Mouse (Mus musculus) MEL (cell line): ENCODE results near the gene Ctnnbip1. TPM values are rescaled to one million over a fixed set of nuclear protein-coding genes. Genes with fewer than 3 reads are reported as not detected.

ENCODE experiments used
- DNase-seq: peaks from one replicate; pipeline ENCODE4 v3.0.0; 2011; ENCODE audit warnings: low read depth, low spot score
- H3K27ac ChIP-seq: 2 replicates; pipeline ENCODE4 v1.5.1; 2012; ENCODE audit warnings: low read depth, mild to moderate bottlenecking, control low read depth, low read length, moderate library complexity; ENCODE audit not compliant: control insufficient read depth
- H3K27me3 ChIP-seq, 2 experiments: fragments of 150-350 bp in 1 of 2; sonication (generic) in 1 of 2; 2 replicates each; pipeline ENCODE4 v1.6.1; 2012; ENCODE audit warnings: low read length in 2 of 2, mild to moderate bottlenecking in 2 of 2, improper control_type of control experiment in 1 of 2, moderate library complexity in 1 of 2; ENCODE audit not compliant: insufficient read depth in 2 of 2, control insufficient read depth in 1 of 2
- H3K36me3 ChIP-seq, 2 experiments: 2 replicates each; pipeline ENCODE4 v1.6.1; 2012 to 2014; ENCODE audit warnings: low read length in 2 of 2, improper control_type of control experiment in 1 of 2, inconsistent platforms in 1 of 2, mild to moderate bottlenecking in 1 of 2; ENCODE audit not compliant: insufficient read depth in 2 of 2, control insufficient read depth in 1 of 2
- H3K4me1 ChIP-seq, 2 experiments: fragments of 150-350 bp in 1 of 2; sonication (generic) in 1 of 2; 2 replicates each; pipeline ENCODE4 v1.6.1; 2012; ENCODE audit warnings: low read length in 2 of 2, improper control_type of control experiment in 1 of 2, mild to moderate bottlenecking in 1 of 2; ENCODE audit not compliant: insufficient read depth in 2 of 2, control insufficient read depth in 1 of 2
- H3K4me3 ChIP-seq, 2 experiments: fragments of 150-350 bp in 1 of 2; sonication (generic) in 1 of 2; 2 replicates each; pipeline ENCODE4 v1.5.1; 2012; ENCODE audit warnings: low read depth in 2 of 2, low read length in 2 of 2, mild to moderate bottlenecking in 2 of 2, moderate library complexity in 2 of 2, control low read depth in 1 of 2, improper control_type of control experiment in 1 of 2; ENCODE audit not compliant: control insufficient read depth in 1 of 2, insufficient read depth in 1 of 2
- H3K79me2 ChIP-seq: 2 replicates; pipeline ENCODE4 v1.6.1; 2012; ENCODE audit warnings: mild to moderate bottlenecking, low read length, moderate library complexity; ENCODE audit not compliant: control insufficient read depth, poor library complexity, insufficient read depth
- H3K9ac ChIP-seq: 2 replicates; pipeline ENCODE4 v1.6.1; 2012; ENCODE audit warnings: low read depth, mild to moderate bottlenecking, control low read depth, low read length, moderate library complexity; ENCODE audit not compliant: control insufficient read depth, poor library complexity, severe bottlenecking
- H3K9me3 ChIP-seq: fragments of 150-350 bp; sonication (generic); replicated peaks from 2 replicates; pipeline ENCODE4 v1.6.1; 2012; ENCODE audit warnings: mild to moderate bottlenecking, low read length, improper control_type of control experiment, moderate library complexity; ENCODE audit not compliant: insufficient read depth
- CHD2 ChIP-seq: IDR thresholded peaks from 2 replicates; pipeline ENCODE4 v1.6.1; 2011; ENCODE audit warnings: low read length, improper control_type of control experiment
- ELF1 ChIP-seq: IDR thresholded peaks from 2 replicates; pipeline ENCODE4 v1.6.1; 2014; ENCODE audit warnings: low read depth, mild to moderate bottlenecking, inconsistent platforms, low read length, improper control_type of control experiment, moderate library complexity
- GABPA ChIP-seq: IDR thresholded peaks from 2 replicates; pipeline ENCODE4 v1.6.1; 2012; ENCODE audit warnings: low read depth, mild to moderate bottlenecking, inconsistent platforms, low read length, improper control_type of control experiment, moderate library complexity
- GATA1 ChIP-seq: IDR thresholded peaks from 2 replicates; pipeline ENCODE4 v1.6.1; 2011; ENCODE audit warnings: low read depth, low read length, improper control_type of control experiment
- KAT2A ChIP-seq: conservative IDR thresholded peaks from 2 replicates; pipeline ENCODE4 v1.6.1; 2012; ENCODE audit warnings: low read depth, low read length, improper control_type of control experiment, inconsistent platforms
- MAFK ChIP-seq: IDR thresholded peaks from 2 replicates; pipeline ENCODE4 v1.6.1; 2011; ENCODE audit warnings: low read depth, mild to moderate bottlenecking, low read length, improper control_type of control experiment, borderline replicate concordance
- MAZ ChIP-seq: IDR thresholded peaks from 2 replicates; pipeline ENCODE4 v1.6.1; 2012; ENCODE audit warnings: low read depth, mild to moderate bottlenecking, inconsistent platforms, low read length, improper control_type of control experiment
- MXI1 ChIP-seq: IDR thresholded peaks from 2 replicates; pipeline ENCODE4 v1.6.1; 2011; ENCODE audit warnings: mild to moderate bottlenecking, low read depth, low read length, improper control_type of control experiment
- MYB ChIP-seq: IDR thresholded peaks from 2 replicates; pipeline ENCODE4 v1.6.1; 2011; ENCODE audit warnings: mild to moderate bottlenecking, low read depth, low read length, improper control_type of control experiment
- MYC ChIP-seq: IDR thresholded peaks from 2 replicates; pipeline ENCODE4 v1.6.1; 2011; ENCODE audit warnings: low read depth, mild to moderate bottlenecking, low read length, improper control_type of control experiment, moderate library complexity
- NRF1 ChIP-seq: IDR thresholded peaks from 2 replicates; pipeline ENCODE4 v1.6.1; 2014; ENCODE audit warnings: low read depth, mild to moderate bottlenecking, inconsistent platforms, low read length, improper control_type of control experiment, moderate library complexity; ENCODE audit not compliant: poor library complexity, insufficient read depth, severe bottlenecking
- POLR2AphosphoS5 ChIP-seq: IDR thresholded peaks from 2 replicates; pipeline ENCODE4 v1.6.1; 2012; ENCODE audit warnings: low read depth, borderline replicate concordance, mild to moderate bottlenecking, inconsistent platforms, low read length, moderate library complexity, mixed read lengths
- SMC3 ChIP-seq: IDR thresholded peaks from 2 replicates; pipeline ENCODE4 v1.6.1; 2011; ENCODE audit warnings: low read depth, low read length, improper control_type of control experiment
- TAL1 ChIP-seq: IDR thresholded peaks from 2 replicates; pipeline ENCODE4 v1.6.1; 2012; ENCODE audit warnings: mild to moderate bottlenecking, inconsistent platforms, low read length, moderate library complexity, mixed read lengths
- TBP ChIP-seq: IDR thresholded peaks from 2 replicates; pipeline ENCODE4 v1.8.0; 2011; ENCODE audit warnings: low read depth, low read length, improper control_type of control experiment
- UBTF ChIP-seq: IDR thresholded peaks from 2 replicates; pipeline ENCODE4 v1.6.1; 2012; ENCODE audit warnings: low read depth, mild to moderate bottlenecking, inconsistent platforms, low read length, improper control_type of control experiment, moderate library complexity, borderline replicate concordance; ENCODE audit not compliant: insufficient read depth
- ZC3H11A ChIP-seq: IDR thresholded peaks from 2 replicates; pipeline ENCODE4 v1.6.1; 2012; ENCODE audit warnings: low read depth, mild to moderate bottlenecking, inconsistent platforms, low read length, improper control_type of control experiment
- ZKSCAN1 ChIP-seq: IDR thresholded peaks from 2 replicates; pipeline ENCODE4 v1.6.1; 2012; ENCODE audit warnings: low read depth, mild to moderate bottlenecking, inconsistent platforms, low read length, improper control_type of control experiment, moderate library complexity
- polyA plus RNA-seq, 2 experiments: library from polyadenylated mRNA; stranded (reverse) in 1 of 2; unstranded in 1 of 2; fragments of >175 nt in 1 of 2; fragments of >200 nt in 1 of 2; gene quantifications; 2 replicates each; pipeline versions ENCODE4 v1.2.1 to v1.2.4; 2012; ENCODE audit warnings: low replicate concordance in 2 of 2, low read depth in 1 of 2; ENCODE audit not compliant: insufficient read length in 2 of 2, insufficient read depth in 1 of 2, missing spikeins in 1 of 2
- total RNA-seq: library from RNA; depleted of rRNA; stranded (reverse); fragments of 300-350 nt; gene quantifications from 2 replicates; pipeline ENCODE4 v1.2.3, GENCODE M21; 2012

Gene Ctnnbip1
- total and polyA plus RNA-seq, 3 experiments, result 12.7 to 20.2 TPM; not detected in 1

- no peaks in the 10 kb centered on the region for H3K9me3 ChIP-seq
- H3K9ac ChIP-seq, result no peak overlapping the region
- no peak overlapping the region for H3K4me3 ChIP-seq
- TF ChIP-seq ZKSCAN1 (no peak), MXI1 (no peak), MYC (no peak), SMC3 (no peak), MAFK (no peak)
- H3K27me3 ChIP-seq, result no peaks in the 10 kb centered on the region
- no peaks in the 10 kb centered on the region for H3K4me1 ChIP-seq
- H3K36me3 ChIP-seq, result no peaks in the 10 kb centered on the region
- DNase-seq, result no peak
- H3K79me2 ChIP-seq, result no peaks in the 10 kb centered on the region
- no peak overlapping the region for H3K27ac ChIP-seq
These were observed 39.9 kb downstream of the Ctnnbip1 start for GRCm38 (mm10) chr4:149557905-149558304.

- no peak overlapping the region for H3K4me3 ChIP-seq
- no peak overlapping the region for H3K9ac ChIP-seq
- no peaks in the 10 kb centered on the region for H3K9me3 ChIP-seq
- no peak for TF ChIP-seq MAZ
- TF ChIP-seq ELF1, result no peak
- no peak for TF ChIP-seq KAT2A
- no peak for TF ChIP-seq CHD2
- TF ChIP-seq UBTF, result no peak
- no peak for TF ChIP-seq GABPA
- no peak for TF ChIP-seq TBP
- no peak for TF ChIP-seq ZKSCAN1
- no peak for TF ChIP-seq POLR2AphosphoS5
- TF ChIP-seq ZC3H11A, result no peak
- TF ChIP-seq MYB, result no peak
- no peak for TF ChIP-seq GATA1
- TF ChIP-seq TAL1, result no peak
- TF ChIP-seq NRF1, result no peak
- TF ChIP-seq, all 39 proteins: peak for 0
- Histone ChIP-seq H3K79me2 (no peaks in the 10 kb centered on the region), H3K27me3 (no peaks in the 10 kb centered on the region), H3K36me3 (no peaks in the 10 kb centered on the region), H3K27ac (no peak overlapping the region), H3K4me1 (no peaks in the 10 kb centered on the region)
- no peak for DNase-seq
These were observed 40.4 kb downstream of the Ctnnbip1 start for GRCm38 (mm10) chr4:149558389-149558788.
